Mouse (Mus musculus) T-helper 2 cell (primary cell): ENCODE data around the gene Galnt9.

Experiments
- in situ Hi-C: fragments of 300-600 bp; cut with MboI, MseI; formaldehyde crosslinking; loops from one replicate; pipeline ENCODE4 v1.15.1; 2025; ENCODE audit warnings: high pct_unique_total_duplicates

Gene Galnt9

DNA sequence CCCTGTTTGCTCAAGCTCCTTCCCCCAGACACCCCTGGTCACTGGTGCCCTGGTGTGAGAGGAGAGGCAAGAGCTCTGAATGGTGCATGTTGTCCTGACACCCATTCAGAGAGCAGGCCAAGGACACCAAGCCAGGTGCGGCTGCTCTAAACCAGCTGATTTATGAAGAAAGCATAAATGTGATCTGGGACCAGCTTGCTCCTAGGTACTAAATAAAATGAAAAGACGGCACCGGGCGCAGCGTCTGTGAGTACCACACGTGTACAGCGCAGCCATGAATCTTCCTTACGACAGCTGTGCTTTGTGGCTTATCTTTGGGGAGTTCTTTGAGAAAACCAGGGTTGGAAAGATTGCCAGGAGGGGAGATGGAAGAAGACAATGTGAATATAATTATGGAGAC, 8.2 kb upstream of the Galnt9 start:
- in situ Hi-C loops = no loop called here

DNA sequence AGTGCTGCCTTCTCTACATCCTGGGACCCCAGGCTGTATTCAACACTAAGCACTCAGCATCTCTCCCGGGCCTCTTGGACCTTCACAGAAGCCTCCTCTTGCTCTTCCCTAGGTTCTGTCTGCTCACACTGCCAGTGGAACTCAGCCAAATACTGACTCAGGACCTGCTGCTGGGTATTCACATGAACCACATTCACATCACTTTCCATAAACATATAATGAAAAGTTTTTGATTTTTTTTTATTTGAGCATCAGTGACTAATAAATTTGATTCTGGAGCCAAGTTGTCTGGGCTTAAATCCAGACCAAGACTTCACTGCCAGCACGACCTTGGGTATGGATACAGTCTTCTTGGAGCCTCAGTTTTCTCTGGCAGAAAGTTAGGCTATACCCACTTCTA, 3.2 kb upstream of the Galnt9 start:
- in situ Hi-C loops = no loop called here

DNA sequence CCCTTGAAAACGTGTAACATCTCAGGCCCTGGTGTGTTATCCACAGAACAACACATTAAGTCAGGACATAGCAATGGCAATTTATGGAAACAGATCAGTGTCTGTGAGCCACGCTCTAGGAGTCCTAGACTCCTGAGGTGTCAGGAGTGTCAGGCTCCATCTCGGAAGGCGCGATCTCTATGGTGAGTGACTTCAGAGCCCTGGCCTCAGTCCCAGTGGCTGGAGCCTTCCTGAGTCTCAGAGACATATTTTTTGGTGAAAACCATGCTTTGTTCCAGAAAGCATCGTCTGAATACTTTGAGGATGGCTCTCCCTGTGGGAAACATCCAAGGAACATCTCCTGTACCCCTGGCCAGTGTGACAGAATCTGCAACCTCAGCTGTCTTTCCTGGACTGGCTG, 2.7 kb upstream of the Galnt9 start:
- in situ Hi-C loops = no loop called here

DNA sequence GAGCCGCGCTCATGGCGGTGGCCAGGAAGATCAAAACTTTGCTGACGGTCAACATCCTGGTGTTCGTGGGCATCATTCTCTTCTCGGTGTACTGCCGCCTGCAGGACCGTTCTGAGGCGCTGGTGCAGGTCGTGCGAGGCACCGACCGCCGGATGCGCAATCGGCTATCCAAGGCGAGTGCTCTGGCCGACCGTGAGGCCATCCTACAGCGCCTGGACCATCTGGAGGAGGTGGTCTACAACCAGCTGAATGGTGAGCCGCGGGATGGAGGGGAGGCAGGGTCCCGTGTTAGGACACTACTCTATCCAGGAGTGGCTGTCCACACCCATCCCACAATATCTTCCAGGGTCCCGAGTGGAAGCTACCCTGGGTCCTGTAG, 525 bp downstream of the Galnt9 start:
- in situ Hi-C loops = no loop called here

DNA sequence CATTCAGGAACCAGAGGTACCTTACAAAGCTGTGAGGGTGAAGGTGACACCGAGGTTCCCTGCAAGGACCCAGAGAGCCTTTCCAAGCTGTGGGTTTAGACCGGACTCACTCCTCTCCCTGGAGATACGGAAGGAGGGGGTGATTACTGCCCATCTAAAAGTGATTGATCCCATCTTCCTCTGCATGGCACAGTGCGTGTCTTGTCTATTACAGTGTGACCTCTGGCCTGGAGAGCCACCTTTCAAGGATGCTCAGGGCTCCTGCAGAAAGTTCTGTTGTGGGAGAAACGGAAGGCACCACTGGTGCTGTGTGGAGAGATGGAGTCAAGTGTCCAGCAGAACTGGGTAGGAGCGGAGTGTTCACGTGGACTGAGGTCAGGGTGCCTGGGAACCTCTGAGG, 1.2 kb downstream of the Galnt9 start:
- in situ Hi-C loops = no loop called here

DNA sequence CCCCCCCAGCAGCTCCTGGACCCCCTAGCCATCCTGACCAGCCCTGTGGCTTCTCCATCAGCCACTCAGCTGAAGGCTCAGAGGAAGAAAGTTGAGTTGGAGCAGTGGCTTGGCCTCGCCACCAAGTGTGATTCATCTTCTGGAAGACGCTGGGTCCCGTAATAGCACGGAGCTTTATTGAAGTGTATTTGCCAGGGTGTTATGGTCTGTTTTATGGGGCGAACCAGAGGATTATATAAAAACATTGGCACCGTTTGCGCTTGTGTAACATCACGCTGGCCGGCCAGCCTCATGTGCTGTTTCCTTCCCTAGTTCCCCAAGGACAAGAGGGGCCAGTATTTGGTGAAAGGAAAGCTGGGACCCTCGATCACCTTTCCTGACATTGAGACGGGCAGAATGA, 2.0 kb downstream of the Galnt9 start:
- in situ Hi-C loops = no loop called here

DNA sequence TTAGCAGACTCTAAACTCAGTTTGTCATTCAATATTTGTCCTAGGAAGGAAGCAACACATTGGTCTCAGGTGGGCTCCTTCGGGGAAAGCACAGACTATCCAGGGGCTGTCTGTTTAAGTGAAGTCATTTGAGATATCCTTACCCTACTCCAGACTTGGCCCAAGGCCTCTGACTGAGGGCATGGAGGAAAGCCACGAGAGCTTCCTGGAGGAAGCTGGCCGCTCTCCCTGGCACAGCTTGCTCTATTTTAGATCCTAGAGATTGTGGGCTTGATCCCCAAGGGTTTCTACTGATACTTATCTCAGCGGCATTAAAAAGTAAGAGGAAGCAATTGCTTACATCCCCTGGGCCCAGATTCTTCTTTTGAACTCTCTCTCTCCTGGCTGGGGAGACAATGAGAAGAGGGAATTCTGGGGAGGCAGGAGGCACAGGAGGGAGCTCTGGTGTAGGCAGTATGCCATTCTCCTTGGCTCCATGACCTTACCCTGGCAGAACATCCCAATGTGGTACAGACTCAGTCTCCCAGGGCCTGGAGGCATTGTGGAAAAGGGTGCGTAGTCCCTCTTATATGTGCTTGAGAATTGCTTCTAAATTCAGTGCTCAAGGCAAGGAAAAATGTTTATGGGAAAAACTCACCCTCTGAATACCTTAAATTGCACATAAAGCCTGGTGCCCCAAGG, 2.7 kb downstream of the Galnt9 start:
- in situ Hi-C loops = no loop called here

DNA sequence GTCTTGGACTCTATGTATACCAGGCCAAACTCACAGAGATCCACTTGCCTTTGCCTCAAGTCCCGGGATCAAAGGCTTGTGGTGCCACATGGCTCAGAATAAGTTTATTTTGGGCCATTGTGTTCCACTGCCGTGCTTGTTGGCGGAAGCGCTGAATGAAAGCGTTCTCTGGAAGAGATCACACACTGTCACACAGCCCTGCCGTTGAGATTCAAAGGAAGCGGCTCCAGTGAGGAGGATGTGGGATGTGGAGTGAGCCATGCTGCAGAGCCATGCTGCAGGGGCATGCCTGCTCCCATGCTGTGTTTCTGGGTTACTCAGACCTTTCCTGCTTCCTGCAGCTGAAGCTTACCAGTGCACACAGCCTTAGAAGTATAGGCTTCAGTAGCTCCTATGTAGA, 4.3 kb downstream of the Galnt9 start:
- in situ Hi-C loops = no loop called here

DNA sequence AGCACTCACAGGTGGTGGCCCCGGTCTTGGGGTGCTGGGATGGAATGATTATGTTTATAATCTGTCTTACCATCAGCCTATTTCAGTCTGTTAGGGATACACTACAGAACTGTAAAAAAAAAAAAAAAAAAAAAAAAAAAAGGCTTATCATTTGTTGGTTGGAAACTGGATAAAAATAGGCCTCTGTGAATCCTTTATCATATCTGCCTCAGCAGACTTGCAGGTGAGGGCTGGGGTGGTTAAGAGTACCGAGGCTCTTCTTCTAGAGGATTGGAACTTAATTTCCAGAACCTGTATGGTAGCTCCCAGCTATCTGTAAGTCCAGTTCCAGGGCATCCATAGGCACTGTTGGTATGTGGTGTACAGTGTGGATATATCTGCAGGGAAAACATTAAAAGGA, 6.0 kb downstream of the Galnt9 start:
- in situ Hi-C loops = no loop called here

DNA sequence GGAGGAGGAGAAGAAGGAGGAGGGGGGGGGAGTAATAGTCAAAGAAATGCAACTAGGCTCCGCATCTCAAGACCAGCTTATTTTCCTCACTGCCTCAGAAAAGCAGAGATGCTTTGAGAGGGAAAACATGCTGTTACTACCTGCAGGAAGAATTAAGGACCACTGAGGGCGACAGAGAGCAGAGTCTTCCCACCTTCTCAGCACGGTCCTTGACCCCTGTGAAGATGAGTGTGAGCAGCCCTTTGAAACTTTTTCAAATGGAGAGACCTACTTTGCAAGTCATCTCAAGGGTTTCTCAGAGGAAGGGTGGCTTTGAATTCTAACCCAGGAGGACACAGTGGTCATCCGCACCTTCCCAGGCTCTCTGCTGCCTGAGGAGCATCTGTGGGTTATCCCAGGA, 6.7 kb downstream of the Galnt9 start:
- in situ Hi-C loops = no loop called here

DNA sequence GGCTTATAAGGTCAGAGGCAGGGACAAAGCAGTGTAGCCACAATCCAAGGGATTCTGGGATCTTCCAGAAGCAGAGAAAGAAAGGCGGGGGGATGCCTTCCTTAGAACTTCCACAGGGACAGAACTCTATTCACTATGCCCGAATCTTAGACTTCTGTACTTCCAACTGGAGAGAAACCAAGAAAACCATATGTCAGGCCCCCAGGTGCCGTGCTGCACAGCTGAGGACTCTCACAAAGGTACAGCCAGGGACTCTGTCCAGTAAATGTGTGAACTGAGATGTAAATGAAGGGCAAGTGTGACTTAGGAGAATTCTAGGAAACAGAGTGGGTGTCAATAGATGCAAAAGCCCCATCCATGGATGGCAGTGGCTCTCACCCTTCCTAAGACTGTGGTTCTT, 7.8 kb downstream of the Galnt9 start:
- in situ Hi-C loops = no loop called here

DNA sequence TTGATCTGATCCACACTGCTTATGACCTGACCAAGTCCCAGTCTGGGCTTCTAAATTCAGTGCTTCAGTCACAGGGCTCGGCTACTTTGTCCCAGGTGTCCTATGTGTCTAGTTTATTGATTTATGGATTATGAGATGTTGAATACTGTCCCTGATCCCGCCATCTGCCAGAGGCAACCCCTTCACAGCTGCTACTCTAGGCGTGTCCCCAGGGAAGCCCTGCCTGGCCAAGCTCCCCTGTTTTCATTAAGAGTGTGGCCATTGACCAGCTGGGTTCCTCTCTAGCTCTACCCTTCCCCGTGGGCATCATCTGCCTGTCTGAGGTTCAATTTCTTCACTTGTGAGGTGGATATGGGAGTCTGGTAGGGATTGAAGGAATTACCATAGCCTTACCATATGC, 9.2 kb downstream of the Galnt9 start:
- in situ Hi-C loops = no loop called here

DNA sequence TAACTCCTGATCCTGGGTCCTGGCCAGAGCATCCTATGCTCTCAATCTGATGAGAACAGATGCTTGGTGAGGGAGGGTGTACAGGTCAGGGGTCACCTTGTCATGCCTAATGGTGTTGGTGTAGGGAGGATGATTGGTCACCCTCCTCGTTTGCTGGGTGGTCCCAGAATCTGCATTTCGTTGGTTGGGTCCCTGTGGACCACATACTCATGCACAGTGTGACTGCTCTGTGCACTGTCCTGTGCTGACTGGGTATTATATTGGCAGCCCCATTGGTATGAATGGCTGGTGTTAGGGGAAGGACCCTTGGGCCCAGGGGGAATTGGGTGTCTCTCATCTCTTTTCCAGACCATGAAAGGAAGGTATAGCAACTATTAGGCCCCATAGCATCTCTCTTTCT, 11.0 kb downstream of the Galnt9 start:
- in situ Hi-C loops = no loop called here

DNA sequence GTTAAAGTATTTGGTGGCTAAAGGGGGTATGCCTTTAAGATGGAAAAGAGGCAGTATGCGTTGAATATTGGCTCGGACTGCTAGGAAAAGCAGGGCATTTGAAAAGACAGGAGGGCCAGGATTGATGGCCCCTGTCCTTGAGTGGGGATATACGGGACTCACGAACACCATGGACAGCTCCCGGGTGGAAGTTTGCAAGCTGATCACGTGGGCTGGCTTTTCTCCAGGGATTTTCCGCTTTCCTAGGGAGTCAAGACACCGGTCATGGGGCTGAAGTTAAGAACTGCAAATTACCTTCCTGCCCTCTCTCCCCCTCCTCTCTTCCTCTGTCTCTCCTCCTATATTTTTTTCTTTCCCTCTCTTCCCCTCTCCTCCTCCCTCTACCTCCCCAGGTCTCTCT, 14.2 kb downstream of the Galnt9 start:
- in situ Hi-C loops = no loop called here

DNA sequence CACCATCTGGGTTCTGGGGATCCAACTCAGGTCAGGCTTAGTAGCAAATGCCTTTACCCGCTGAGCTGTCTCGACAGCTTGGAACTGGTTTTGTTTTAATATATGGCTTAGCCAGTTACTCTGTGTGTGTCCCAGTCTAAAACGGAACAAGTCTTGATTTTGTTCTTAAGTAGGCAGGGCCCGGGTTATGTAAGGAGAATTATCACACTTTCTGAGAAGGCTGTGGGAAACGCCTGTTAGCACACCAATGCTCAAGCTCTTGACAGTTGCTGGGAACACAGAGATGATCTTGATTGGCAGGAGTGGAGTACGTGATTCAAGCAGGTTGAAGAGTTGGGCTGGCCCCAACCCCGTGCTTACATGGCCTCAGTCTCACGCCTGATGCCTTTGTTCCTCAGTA, 15.5 kb downstream of the Galnt9 start:
- in situ Hi-C loops = no loop called here

DNA sequence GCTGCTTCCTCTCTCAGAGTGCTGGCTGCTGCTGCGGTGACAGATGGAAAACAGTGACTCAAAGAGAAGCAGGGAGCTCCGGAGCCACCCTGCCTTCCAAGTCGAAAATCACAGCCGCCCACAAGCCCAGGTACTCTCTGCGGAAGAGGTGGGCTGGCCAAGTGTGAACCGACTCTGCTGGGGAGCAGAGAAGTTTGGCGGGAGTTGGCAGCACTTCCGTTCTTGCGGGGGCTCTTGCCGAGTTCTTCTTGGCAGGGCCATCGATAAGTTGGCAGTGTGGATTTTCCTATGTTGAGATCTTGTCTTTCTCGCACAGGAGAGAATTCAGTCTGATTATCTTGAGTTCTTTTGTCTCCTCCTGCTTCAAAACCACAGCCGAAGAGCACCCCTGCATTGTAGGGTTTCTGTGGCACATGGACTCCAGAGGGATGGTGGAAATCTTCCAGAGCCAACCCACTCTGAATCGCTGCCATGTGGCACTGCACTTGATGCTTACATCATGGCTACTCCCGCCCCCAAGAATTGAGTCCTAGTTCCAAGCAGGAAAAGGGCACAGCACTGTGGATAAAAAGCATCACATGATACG, 18.7 kb downstream of the Galnt9 start:
- in situ Hi-C loops = no loop called here

DNA sequence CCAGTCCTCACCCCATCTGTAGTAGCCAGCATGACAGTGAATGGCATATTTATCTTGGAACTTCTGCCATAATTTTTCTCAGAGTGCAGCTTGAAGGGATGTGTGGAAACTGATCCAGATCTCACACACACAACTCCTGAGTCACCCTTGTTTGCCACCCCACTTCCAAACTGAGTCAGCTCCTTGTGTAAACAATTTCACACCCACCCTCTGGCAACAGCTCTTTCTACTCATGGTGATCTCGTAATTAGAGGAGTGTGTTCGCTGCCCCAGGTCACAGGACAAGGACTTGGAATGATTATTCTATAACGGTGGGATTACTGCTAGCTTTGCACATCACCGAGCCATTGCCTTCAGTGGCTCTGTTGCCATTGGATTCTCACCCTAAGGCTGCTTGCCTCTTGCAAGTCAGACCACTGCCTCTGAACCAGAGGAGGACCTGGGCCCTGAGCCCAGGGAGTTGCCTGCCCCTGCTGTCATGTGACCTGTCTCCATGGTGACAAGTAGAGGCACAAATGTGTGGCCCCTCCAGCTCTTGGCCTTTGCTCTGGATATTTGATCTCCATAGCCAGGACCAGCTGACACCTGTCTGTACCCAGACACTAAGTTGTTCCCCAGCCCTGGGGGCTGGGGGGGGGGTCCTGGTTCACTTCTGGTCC, 21.0 kb downstream of the Galnt9 start:
- in situ Hi-C loops = no loop called here

DNA sequence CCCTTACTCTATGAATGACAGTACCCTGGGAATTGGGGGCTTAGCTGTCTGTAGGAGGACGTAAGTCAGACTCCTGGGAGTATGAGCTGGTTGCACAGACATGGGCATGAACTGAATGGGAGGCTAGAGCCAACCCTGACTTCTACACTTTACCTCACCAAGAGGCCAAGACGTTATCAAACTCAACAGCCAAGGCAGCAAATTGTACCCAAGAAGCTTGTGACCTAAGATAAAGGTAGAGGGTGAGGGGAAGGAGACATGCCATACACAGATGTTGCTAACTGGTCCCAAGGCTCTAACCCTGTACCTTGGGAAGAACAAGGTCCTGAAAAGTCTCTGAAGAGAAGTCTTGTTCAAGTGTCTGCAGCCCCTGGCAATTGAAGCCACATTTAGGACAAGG, 23.4 kb downstream of the Galnt9 start:
- in situ Hi-C loops = no loop called here

DNA sequence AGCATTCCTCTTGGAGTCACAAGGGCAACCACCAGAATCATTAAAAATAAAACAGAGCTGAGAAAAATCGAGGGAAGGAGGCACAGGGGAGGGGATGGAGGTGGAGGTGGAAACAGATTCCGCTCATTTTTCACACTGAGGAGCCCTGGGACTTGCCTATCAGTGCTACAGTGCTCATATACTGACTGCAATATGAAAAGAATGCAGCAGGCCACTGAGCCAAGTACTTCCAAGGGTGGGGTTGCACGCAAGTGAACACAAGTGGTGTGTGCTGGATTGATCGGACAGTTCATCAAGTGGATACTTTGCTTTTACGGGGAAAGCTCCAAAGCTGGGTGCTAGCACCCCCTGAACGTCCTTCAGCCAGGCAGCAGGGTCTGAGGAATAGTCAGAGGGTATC, 30.7 kb downstream of the Galnt9 start:
- in situ Hi-C loops = loop anchor here (5.0 kb wide), 2 partner anchors 42 to 98 kb away; no protein-coding TSS in a partner anchor

DNA sequence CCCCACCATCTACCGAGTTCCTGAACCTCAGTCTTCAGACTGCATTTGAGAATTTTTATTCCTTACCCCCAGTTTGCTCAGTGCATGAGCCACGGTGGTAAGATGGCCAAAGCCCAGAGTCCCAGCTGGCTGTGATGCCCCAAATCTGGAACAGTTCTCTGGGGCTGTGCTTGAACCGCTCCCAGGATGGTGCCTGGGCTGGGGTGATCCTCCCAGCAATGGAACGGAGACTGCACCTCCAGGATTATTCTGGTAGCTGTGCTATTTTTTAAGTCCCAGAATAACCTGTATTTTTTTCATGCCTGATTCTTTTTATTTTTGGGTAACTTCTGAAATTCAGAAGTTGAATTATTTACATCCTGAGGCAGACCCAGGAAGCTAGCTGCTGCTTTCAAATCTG, 35.1 kb downstream of the Galnt9 start:
- in situ Hi-C loops = loop anchor here (5.0 kb wide), 1 partner anchor 38 kb away; no protein-coding TSS in a partner anchor

DNA sequence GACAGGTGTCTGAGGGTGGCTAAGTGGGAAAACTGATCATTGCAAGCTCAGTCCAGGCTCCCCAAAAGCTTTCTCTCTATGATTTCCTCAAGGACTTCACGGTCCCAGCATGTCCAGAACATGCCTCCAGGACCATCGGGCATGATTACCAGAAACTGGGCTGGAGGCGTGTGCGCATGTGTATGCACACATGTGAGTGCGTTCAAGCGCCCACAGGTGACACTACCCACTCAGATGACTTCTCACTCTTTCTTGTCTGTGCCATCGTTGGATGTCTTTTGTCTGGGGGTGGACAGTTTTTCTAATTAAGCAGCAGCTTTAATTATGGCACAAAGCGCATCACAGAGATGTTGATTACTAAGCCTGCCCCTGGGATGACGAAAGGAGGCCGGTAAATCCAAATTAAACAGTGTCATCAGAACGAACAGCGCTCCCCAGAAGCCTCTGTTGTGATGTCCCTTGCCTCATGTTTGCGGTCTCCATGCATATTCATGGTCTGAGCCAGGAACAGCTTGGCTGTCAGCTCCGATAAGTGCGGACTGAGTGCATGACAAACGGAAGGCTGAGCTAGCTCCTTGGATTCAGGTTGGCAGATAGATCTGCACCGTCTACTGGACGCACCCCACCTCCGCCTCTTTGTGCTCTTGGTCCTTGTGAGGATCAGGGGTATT, 36.5 kb downstream of the Galnt9 start:
- in situ Hi-C loops = no loop called here

DNA sequence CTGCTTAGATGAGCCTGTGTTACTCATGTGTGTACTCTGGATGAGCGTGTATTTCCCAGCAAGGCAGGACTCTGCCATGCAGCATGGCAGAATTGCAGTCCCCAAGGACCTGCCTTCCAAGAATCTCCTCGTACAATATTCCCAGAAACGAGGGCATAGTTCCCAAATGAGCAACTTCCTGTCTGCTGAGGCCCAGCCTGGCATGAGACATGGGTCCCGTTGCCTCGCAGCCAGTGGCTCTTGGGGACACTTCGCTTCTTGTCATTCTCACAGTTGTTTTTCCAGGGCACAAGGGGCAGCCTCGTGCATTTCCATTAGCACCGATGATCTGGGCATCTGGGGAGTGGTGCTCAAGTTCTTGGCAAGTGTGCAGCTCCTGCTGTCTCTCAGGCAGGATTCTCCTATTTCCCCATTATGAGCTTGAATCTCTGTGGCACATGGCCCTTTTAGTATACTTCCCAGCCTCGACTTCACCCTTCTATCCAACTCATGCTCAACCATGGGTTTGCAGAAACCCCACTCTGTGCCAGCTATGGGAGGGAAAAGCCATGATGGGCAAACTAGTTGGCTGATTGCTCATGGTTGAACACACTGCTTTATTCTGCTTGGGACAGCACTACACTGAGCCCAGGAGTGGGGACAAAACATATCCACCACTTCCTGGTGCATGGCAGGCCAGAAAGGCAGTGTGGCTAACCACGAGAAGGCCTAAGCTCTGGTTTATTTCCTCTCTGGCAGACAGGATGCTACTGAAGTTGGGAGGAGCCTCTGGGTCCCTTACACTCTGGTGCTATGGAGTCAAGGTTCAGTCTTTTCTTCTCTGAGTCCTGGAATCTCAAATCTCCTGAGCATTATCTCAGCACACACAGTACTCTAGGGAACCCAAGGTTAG, 38.7 kb downstream of the Galnt9 start:
- in situ Hi-C loops = no loop called here
